Mouse (Mus musculus): ENCODE measurements around the gene Ezh2. TPM values are rescaled to one million over a fixed set of nuclear protein-coding genes. Genes with fewer than 3 reads are reported as not detected.

Ezh2 gene
- polyA plus RNA-seq, 1 experiment from 2014 or later, result 56.8 TPM

GRCm38 (mm10) chr6:47522431-47522830 is 72.7 kb downstream of the Ezh2 start:
- H3K4me3 ChIP-seq (ENCODE audit: low read depth, low read length), result no peak overlapping the region
- no peaks in the 10 kb centered on the region for H3K27me3 ChIP-seq (ENCODE audit: control insufficient read depth, insufficient read depth, low read length)
- no peak overlapping the region for H3K4me2 ChIP-seq (ENCODE audit: low read depth, low read length)
- H3K27ac ChIP-seq (ENCODE audit: low read depth, low read length), result no peak overlapping the region
- no peaks in the 10 kb centered on the region for H3K4me1 ChIP-seq (ENCODE audit: control insufficient read depth, insufficient read depth, low read length)
- H3K36me3 ChIP-seq (ENCODE audit: control insufficient read depth, insufficient read depth, low read length), result peaks cover 55% of the 10 kb centered on the region
- 94% methylated on average over 3 of the region's 3 CpGs for WGBS
- no peaks in the 10 kb centered on the region for H3K9me3 ChIP-seq (ENCODE audit: control insufficient read depth, low read length)
- no peak for ATAC-seq (ENCODE audit: low read depth)
- no peak overlapping the region for H3K9ac ChIP-seq (replicated peaks; ENCODE audit: low read depth, low read length)

GRCm38 (mm10) chr6:47520030-47520429 is 75.1 kb downstream of the Ezh2 start:
- Histone ChIP-seq H3K36me3 (ENCODE audit: control insufficient read depth, insufficient read depth, low read length) (peaks cover 59% of the 10 kb centered on the region), H3K4me2 (ENCODE audit: low read depth, low read length) (no peak overlapping the region), H3K4me3 (ENCODE audit: low read depth, low read length) (no peak overlapping the region), H3K9me3 (ENCODE audit: control insufficient read depth, low read length) (no peaks in the 10 kb centered on the region), H3K9ac (replicated peaks; ENCODE audit: low read depth, low read length) (no peak overlapping the region), H3K4me1 (ENCODE audit: control insufficient read depth, insufficient read depth, low read length) (no peaks in the 10 kb centered on the region), H3K27me3 (ENCODE audit: control insufficient read depth, insufficient read depth, low read length) (no peaks in the 10 kb centered on the region), H3K27ac (ENCODE audit: low read depth, low read length) (no peak overlapping the region)
- WGBS, result 93% methylated on average over 2 of the region's 2 CpGs
- ATAC-seq (ENCODE audit: low read depth), result no peak

GRCm38 (mm10) chr6:47494562-47494961 is 100.6 kb downstream of the Ezh2 start:
- Histone ChIP-seq H3K27ac (ENCODE audit: low read depth, low read length) (no peak overlapping the region), H3K4me3 (ENCODE audit: low read depth, low read length) (no peak overlapping the region), H3K4me2 (ENCODE audit: low read depth, low read length) (no peak overlapping the region), H3K4me1 (ENCODE audit: control insufficient read depth, insufficient read depth, low read length) (no peaks in the 10 kb centered on the region), H3K36me3 (ENCODE audit: control insufficient read depth, insufficient read depth, low read length) (no peaks in the 10 kb centered on the region), H3K27me3 (ENCODE audit: control insufficient read depth, insufficient read depth, low read length) (no peaks in the 10 kb centered on the region), H3K9ac (replicated peaks; ENCODE audit: low read depth, low read length) (no peak overlapping the region), H3K9me3 (ENCODE audit: control insufficient read depth, low read length) (no peaks in the 10 kb centered on the region)
- no peak for ATAC-seq (ENCODE audit: low read depth)
- 92% methylated on average over 4 of the region's 4 CpGs for WGBS

- 94% methylated on average over 1 of the region's 1 CpGs for WGBS
- no peak overlapping the region for H3K4me2 ChIP-seq (ENCODE audit: low read depth, low read length)
- H3K4me3 ChIP-seq (ENCODE audit: low read depth, low read length), result no peak overlapping the region
- H3K9ac ChIP-seq (replicated peaks; ENCODE audit: low read depth, low read length), result no peak overlapping the region
- H3K9me3 ChIP-seq (ENCODE audit: control insufficient read depth, low read length), result no peaks in the 10 kb centered on the region
- H3K27ac ChIP-seq (ENCODE audit: low read depth, low read length), result no peak overlapping the region
- no peaks in the 10 kb centered on the region for H3K36me3 ChIP-seq (ENCODE audit: control insufficient read depth, insufficient read depth, low read length)
- no peaks in the 10 kb centered on the region for H3K4me1 ChIP-seq (ENCODE audit: control insufficient read depth, insufficient read depth, low read length)
- ATAC-seq (ENCODE audit: low read depth), result no peak
- H3K27me3 ChIP-seq (ENCODE audit: control insufficient read depth, insufficient read depth, low read length), result no peaks in the 10 kb centered on the region
Measured at GRCm38 (mm10) chr6:47482027-47482426, 113.1 kb downstream of the Ezh2 start.

Other genes with a start within 250 kb of the Ezh2 start
- gene Cul1, start 141.9 kb downstream of the Ezh2 start, polyA plus RNA-seq (2014; fragmentation: Nextera tagmentation; extraction: Ambion mirVana), result 137 and 143 TPM in 2 replicates
- gene Pdia4, start 218.1 kb upstream of the Ezh2 start, polyA plus RNA-seq (2014; fragmentation: Nextera tagmentation; extraction: Ambion mirVana), result 138 and 165 TPM in 2 replicates
- gene Zfp786, start 235.5 kb upstream of the Ezh2 start, polyA plus RNA-seq (2014; fragmentation: Nextera tagmentation; extraction: Ambion mirVana), result 17.7 and 18.4 TPM in 2 replicates
- 20.1 and 23.1 TPM in 2 replicates for gene Zfp398, start 240.3 kb upstream of the Ezh2 start, polyA plus RNA-seq (2014; fragmentation: Nextera tagmentation; extraction: Ambion mirVana)